ENCODE assay signal across 9 mouse cellular contexts in the genomic region with DNA sequence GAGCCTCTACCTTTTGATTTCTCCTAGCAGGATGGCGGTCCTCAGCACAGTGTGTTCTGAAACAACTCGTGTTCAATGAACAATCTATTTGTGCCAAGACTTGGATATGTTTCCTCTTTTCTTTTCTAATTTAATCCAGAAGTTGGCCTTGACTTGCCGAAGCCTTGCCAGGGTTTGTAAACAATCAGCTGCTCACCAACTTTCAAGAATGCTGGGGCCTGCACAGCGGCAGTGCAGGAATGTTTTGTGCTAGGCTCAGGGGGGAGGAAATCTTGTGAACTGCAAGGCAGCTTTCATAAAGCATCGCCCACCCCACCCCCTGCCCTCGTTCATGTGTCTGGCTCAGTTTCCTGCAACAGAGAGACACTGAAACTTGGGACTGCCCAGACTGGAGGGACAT.
A peak's percentile ranks its signal among the peaks of the same experiment; 100 is the strongest.
DNase-seq lines count a peak whose midpoint lies in the region; ATAC-seq and TF ChIP-seq lines count a peak whose summit lies in the region.
"Had no signal": no experiment of that assay in that cellular context is flagged by ENCODE, and none has a peak within 500 bp of the region (broad histone marks: within the 10 kb centered on the region; RNA-seq: fewer than 3 reads in every experiment).

No protein-coding gene starts in this region.

- no peaks in the 10 kb centered on the region for H3K27me3 ChIP-seq in heart, adult 2 months (ENCODE audit: control insufficient read depth, insufficient read depth, low read length)
- H3K27me3 ChIP-seq in heart, embryonic 10.5 days (ENCODE audit: insufficient read depth, poor library complexity, severe bottlenecking): peaks cover 49% of the 10 kb centered on the region; the same call in 1 of the 2 replicates
- H3K27me3 ChIP-seq in embryonic facial prominence, embryonic 14.5 days (replicated peaks; ENCODE audit: control insufficient read depth, insufficient read depth, low read length): no peaks in the 10 kb centered on the region
- H3K27me3 ChIP-seq: midbrain, embryonic 12.5 days had no signal

- no peaks in the 10 kb centered on the region for H3K36me3 ChIP-seq in heart, adult 2 months (ENCODE audit: control insufficient read depth, insufficient read depth, low read length)
- H3K36me3 ChIP-seq in heart, embryonic 10.5 days: no peaks in the 10 kb centered on the region
- H3K36me3 ChIP-seq in embryonic facial prominence, embryonic 14.5 days (ENCODE audit: control insufficient read depth, insufficient read depth, low read length): no peaks in the 10 kb centered on the region
- H3K36me3 ChIP-seq: midbrain, embryonic 12.5 days had no signal

- H3K79me2 ChIP-seq in heart, adult 2 months (replicated peaks; ENCODE audit: control insufficient read depth, insufficient read depth, low read length): no peaks in the 10 kb centered on the region

- no peak for TF ChIP-seq POLR2A in heart, adult 2 months (IDR thresholded peaks at IDR 0.05; ENCODE audit: insufficient read depth, low read depth, low read length)

- intact Hi-C loops in heart, adult 2 months (cut with DNase I): loop anchor here (5.0 kb wide), 1 partner anchor 93 kb away; no protein-coding TSS in a partner anchor

- TF ChIP-seq CTCF in heart, adult 2 months (IDR thresholded peaks at IDR 0.05): no peak

- no peak overlapping the region for H3K9ac ChIP-seq in heart, adult 2 months (ENCODE audit: low read depth, low read length)
- no peak overlapping the region for H3K9ac ChIP-seq in embryonic facial prominence, embryonic 14.5 days (ENCODE audit: low read depth, low read length)
- H3K9ac ChIP-seq: midbrain, embryonic 12.5 days had no signal

- peak; percentile 75 for ATAC-seq in embryonic facial prominence, embryonic 14.5 days (ENCODE audit: low read depth)
- ATAC-seq in monocyte, adult 5-6 weeks (replicated peaks; ENCODE audit: insufficient number of reproducible peaks, low FRiP score, low TSS enrichment, poor library complexity, severe bottlenecking): no peak
- no peak for ATAC-seq in activated CD4-positive, CD25-positive, alpha-beta regulatory T cell, adult 4 months

- H3K9me3 ChIP-seq in heart, embryonic 10.5 days: no peaks in the 10 kb centered on the region
- H3K9me3 ChIP-seq in embryonic facial prominence, embryonic 14.5 days (ENCODE audit: control insufficient read depth, low read length): no peaks in the 10 kb centered on the region
- H3K9me3 ChIP-seq: midbrain, embryonic 12.5 days had no signal

- H3K4me1 ChIP-seq in heart, adult 2 months (ENCODE audit: control insufficient read depth, insufficient read depth, low read length): peaks cover 9% of the 10 kb centered on the region
- peaks cover 11% of the 10 kb centered on the region for H3K4me1 ChIP-seq in heart, embryonic 10.5 days
- peaks cover 20% of the 10 kb centered on the region for H3K4me1 ChIP-seq in embryonic facial prominence, embryonic 14.5 days (ENCODE audit: control insufficient read depth, insufficient read depth, low read length)
- H3K4me1 ChIP-seq: midbrain, embryonic 12.5 days had no signal

- TF ChIP-seq EP300 in heart, adult 2 months (IDR thresholded peaks at IDR 0.05; ENCODE audit: insufficient read depth, low read depth, low read length): 0 out of 2 replicates have a peak, but pooled peaks have one; percentile 5

- H3K4me3 ChIP-seq in heart, adult 2 months: no peak overlapping the region
- H3K4me3 ChIP-seq in heart, embryonic 10.5 days: no peak overlapping the region
- no peak overlapping the region for H3K4me3 ChIP-seq in embryonic facial prominence, embryonic 14.5 days (ENCODE audit: low read depth, low read length)
- H3K4me3 ChIP-seq: midbrain, embryonic 12.5 days had no signal

- peak; percentile 45 to 75 for DNase-seq in heart, adult 2 months
- DNase-seq in heart, embryonic 10.5 days (ENCODE audit: low spot score): no peak
- peak; percentile 92 for DNase-seq in embryonic facial prominence, embryonic 14.5 days (ENCODE audit: low spot score)
- DNase-seq in layer of hippocampus, adult 8-10 months (ENCODE audit: low spot score in 2 of 2): peak; percentile 29 to 52
- DNase-seq in lung, postnatal 14 days: peak; percentile 57
- DNase-seq in spleen, adult 18-20 months: no peak

- H3K4me2 ChIP-seq in embryonic facial prominence, embryonic 14.5 days (ENCODE audit: low read depth, low read length): 0 out of 2 replicates have a peak overlapping the region, but pooled peaks have one; percentile 4
- H3K4me2 ChIP-seq: midbrain, embryonic 12.5 days had no signal

- H3K27ac ChIP-seq in heart, adult 2 months: peak overlapping the region; percentile 70
- no peak overlapping the region for H3K27ac ChIP-seq in heart, embryonic 10.5 days
- peak overlapping the region; percentile 79 for H3K27ac ChIP-seq in embryonic facial prominence, embryonic 14.5 days (replicated peaks; ENCODE audit: low read depth, low read length)
- H3K27ac ChIP-seq: midbrain, embryonic 12.5 days had no signal

- WGBS in heart, adult 2 months: 39% methylated on average over 6 of the region's 6 CpGs
- whole genome bisulfite sequencing in heart, embryonic 10.5 days: 77% methylated on average over 6 of the region's 6 CpGs
- WGBS in embryonic facial prominence, embryonic 14.5 days: 26% methylated on average over 6 of the region's 6 CpGs

Comparison
In these comparisons a context has a peak if more than half of its experiments do, and no peak if none do; other contexts are left out.
1. DNase-seq: peak in heart, adult 2 months (2 of 2), embryonic facial prominence, embryonic 14.5 days (single experiment), layer of hippocampus, adult 8-10 months (2 of 2) and lung, postnatal 14 days (single experiment); none in heart, embryonic 10.5 days (single experiment) and spleen, adult 18-20 months (0 of 2).